Comparison of ENCODE assay signal across 8 mouse cellular contexts in genomic region chr7:28378769-28379651, GRCm38 (mm10). TPM values are rescaled to one million over a fixed set of nuclear protein-coding genes. Genes with fewer than 3 reads are reported as not detected.
DNase-seq lines count a peak whose midpoint lies in the region; ATAC-seq and TF ChIP-seq lines count a peak whose summit lies in the region.

No protein-coding gene starts in this region.

- H3K4me1 ChIP-seq in embryonic facial prominence, embryonic 13.5 days = peaks cover 71% of the 10 kb centered on the region
- H3K4me1 ChIP-seq in liver, adult 2 months (ENCODE audit: control insufficient read depth, insufficient read depth, low read length) = peaks cover 25% of the 10 kb centered on the region; the same call in 1 of the 2 replicates

- peaks cover 12% of the 10 kb centered on the region for H3K36me3 ChIP-seq in embryonic facial prominence, embryonic 13.5 days
- H3K36me3 ChIP-seq in liver, adult 2 months (ENCODE audit: control insufficient read depth, insufficient read depth, low read length) = peaks cover 8% of the 10 kb centered on the region

- peak overlapping the region; percentile 95 for H3K4me2 ChIP-seq in embryonic facial prominence, embryonic 13.5 days

- H3K9ac ChIP-seq in embryonic facial prominence, embryonic 13.5 days = peak overlapping the region; percentile 87
- peak overlapping the region; percentile 99 for H3K9ac ChIP-seq in liver, adult 2 months (ENCODE audit: low read depth, low read length)

- H3K27ac ChIP-seq in embryonic facial prominence, embryonic 13.5 days = peak overlapping the region; percentile 98
- H3K27ac ChIP-seq in liver, adult 2 months (replicated peaks; ENCODE audit: insufficient read depth, low read depth, low read length) = peak overlapping the region; percentile 97

- peaks cover 20% of the 10 kb centered on the region for H3K79me2 ChIP-seq in liver, adult 2 months (ENCODE audit: control insufficient read depth, insufficient read depth, low read length)

- peak; percentile 86 for DNase-seq in 3T3-L1 (ENCODE audit: low read depth, low spot score)
- peak; percentile 97 to 98 for DNase-seq in adrenal gland, postnatal 36 days
- DNase-seq in heart, adult 8-10 months (ENCODE audit: low spot score) = peak; percentile 96
- DNase-seq in kidney, adult 9 months = peak; percentile 97
- peak; percentile 93 for DNase-seq in liver, adult 2 months (ENCODE audit: extremely low read depth, low read depth, low spot score)
- DNase-seq in spleen, postnatal 36 days (ENCODE audit: low spot score in 2 of 2) = peak; percentile 97

- no peak; the same call in 1 of the 2 replicates for TF ChIP-seq CTCF in liver, adult 2 months (IDR thresholded peaks at IDR 0.05; ENCODE audit: low read depth, low read length)

- H3K4me3 ChIP-seq in embryonic facial prominence, embryonic 13.5 days = peak overlapping the region; percentile 63
- H3K4me3 ChIP-seq in liver, adult 2 months (ENCODE audit: insufficient read depth, low read depth, low read length) = peak overlapping the region; percentile 96

- 1% methylated on average over 53 of the region's 53 CpGs for WGBS in embryonic facial prominence, embryonic 13.5 days
- under 1% methylated on average over 53 of the region's 53 CpGs for WGBS in liver, adult 2 months

- TF ChIP-seq POLR2A in liver, adult 2 months (IDR thresholded peaks at IDR 0.05; ENCODE audit: extremely low read depth, insufficient read depth, low read length) = peak; percentile 100

- H3K9me3 ChIP-seq in embryonic facial prominence, embryonic 13.5 days = no peaks in the 10 kb centered on the region

- H3K27me3 ChIP-seq in embryonic facial prominence, embryonic 13.5 days = no peaks in the 10 kb centered on the region
- H3K27me3 ChIP-seq in liver, adult 2 months (ENCODE audit: control insufficient read depth, insufficient read depth, low read length) = no peaks in the 10 kb centered on the region

- ATAC-seq in embryonic facial prominence, embryonic 13.5 days (ENCODE audit: insufficient number of reproducible peaks, insufficient read depth, low FRiP score, low TSS enrichment, low read depth) = peak; percentile 39; the same call in 1 of the 2 replicates
- peak; percentile 10 for ATAC-seq in monocyte, adult 5-6 weeks (replicated peaks; ENCODE audit: insufficient number of reproducible peaks, low FRiP score, low TSS enrichment, poor library complexity, severe bottlenecking)

RNA-seq across cellular contexts. Expression of gene Zfp36, which starts 1.0 kb away (rescaled TPM):
- 10 to 100 TPM; 19.0 to 26.1 TPM for total RNA-seq in adrenal gland, postnatal 36 days (2021)
- polyA plus RNA-seq in embryonic facial prominence, embryonic 13.5 days (2015; fragmentation: Nextera tagmentation; extraction: Ambion mirVana) = 9.7 and 11.0 TPM in 2 replicates
- total RNA-seq in heart, adult 8-10 months (2022) = 10 to 100 TPM; 12.2 to 40.6 (median 16.5) TPM
- total RNA-seq in liver, adult 2 months (2014; rRNA removed) = 16.4 and 25.4 TPM in 2 replicates
- polyA plus RNA-seq in liver, adult 2 months (2012; rRNA removed) = 41.1 and 54.3 TPM in 2 replicates
- total RNA-seq in monocyte, adult 5-6 weeks (2017) = 140 to 403 TPM (median 154 TPM) in 3 replicates

RNA-seq across cellular contexts. Expression of gene Plekhg2, which starts 6.6 kb away (rescaled TPM):
- total RNA-seq in adrenal gland, postnatal 36 days (2021) = 10 to 100 TPM; 19.0 to 27.2 TPM
- polyA plus RNA-seq in embryonic facial prominence, embryonic 13.5 days (2015; fragmentation: Nextera tagmentation; extraction: Ambion mirVana) = 102 and 109 TPM in 2 replicates
- total RNA-seq in heart, adult 8-10 months (2022) = 10 to 100 TPM in 3 of 4 experiments, 1 to 10 TPM in 1; 8.9 to 13.2 (median 11.2) TPM
- 0.65 and 1.3 TPM in 2 replicates for total RNA-seq in liver, adult 2 months (2014; rRNA removed)
- polyA plus RNA-seq in liver, adult 2 months (2012; rRNA removed) = 3.3 and 3.5 TPM in 2 replicates
- 8.4 to 13.1 TPM (median 12.7 TPM) in 3 replicates for total RNA-seq in monocyte, adult 5-6 weeks (2017)

RNA-seq across cellular contexts. Expression of gene Med29, which starts 13.5 kb away (rescaled TPM):
- 10 to 100 TPM; 33.6 to 47.4 TPM for total RNA-seq in adrenal gland, postnatal 36 days (2021)
- 40.5 and 53.5 TPM in 2 replicates for polyA plus RNA-seq in embryonic facial prominence, embryonic 13.5 days (2015; fragmentation: Nextera tagmentation; extraction: Ambion mirVana)
- total RNA-seq in heart, adult 8-10 months (2022) = 10 to 100 TPM; 19.5 to 24.0 (median 22.2) TPM
- 13.4 and 17.6 TPM in 2 replicates for total RNA-seq in liver, adult 2 months (2014; rRNA removed)
- 49.2 and 50.9 TPM in 2 replicates for polyA plus RNA-seq in liver, adult 2 months (2012; rRNA removed)
- total RNA-seq in monocyte, adult 5-6 weeks (2017) = 6.9 to 12.3 TPM (median 12.0 TPM) in 3 replicates

RNA-seq across cellular contexts. Expression of gene Paf1, which starts 13.7 kb away (rescaled TPM):
- 10 to 100 TPM; 67.3 to 77.7 TPM for total RNA-seq in adrenal gland, postnatal 36 days (2021)
- 80.5 and 89.6 TPM in 2 replicates for polyA plus RNA-seq in embryonic facial prominence, embryonic 13.5 days (2015; fragmentation: Nextera tagmentation; extraction: Ambion mirVana)
- total RNA-seq in heart, adult 8-10 months (2022) = 10 to 100 TPM; 35.7 to 44.4 (median 39.1) TPM
- total RNA-seq in liver, adult 2 months (2014; rRNA removed) = 16.1 TPM in 2 replicates
- 52.8 and 59.1 TPM in 2 replicates for polyA plus RNA-seq in liver, adult 2 months (2012; rRNA removed)
- 162 to 264 TPM (median 189 TPM) in 3 replicates for total RNA-seq in monocyte, adult 5-6 weeks (2017)

RNA-seq across cellular contexts. Expression of gene Rps16, which starts 28.6 kb away (rescaled TPM):
- 1,000 to 10,000 TPM; 1,072 to 1,115 TPM for total RNA-seq in adrenal gland, postnatal 36 days (2021)
- polyA plus RNA-seq in embryonic facial prominence, embryonic 13.5 days (2015; fragmentation: Nextera tagmentation; extraction: Ambion mirVana) = 1,032 and 1,091 TPM in 2 replicates
- total RNA-seq in heart, adult 8-10 months (2022) = 100 to 1,000 TPM; 472 to 574 (median 541) TPM
- 110 and 136 TPM in 2 replicates for total RNA-seq in liver, adult 2 months (2014; rRNA removed)
- polyA plus RNA-seq in liver, adult 2 months (2012; rRNA removed) = 471 and 577 TPM in 2 replicates
- 691 to 731 TPM (median 723 TPM) in 3 replicates for total RNA-seq in monocyte, adult 5-6 weeks (2017)

Comparison
In these comparisons a context has a peak if more than half of its experiments do, and no peak if none do; other contexts are left out.
1. Peak in every context shown above with its lines: DNase-seq, ATAC-seq, H3K4me3 ChIP-seq and H3K27ac ChIP-seq.